Mouse (Mus musculus): ENCODE measurements at regions not wholly inside any gene's neighbourhood (a gene's known extent, or its start where the extent isn't known, plus 50 kb on each side); places are given as distances from the start of the nearest gene placed in this dataset.
"Not testable (repeated sequence)": the region's sequence is repeated elsewhere in the genome, so short reads cannot be mapped to it uniquely, and the experiment has no call there.

DNA sequence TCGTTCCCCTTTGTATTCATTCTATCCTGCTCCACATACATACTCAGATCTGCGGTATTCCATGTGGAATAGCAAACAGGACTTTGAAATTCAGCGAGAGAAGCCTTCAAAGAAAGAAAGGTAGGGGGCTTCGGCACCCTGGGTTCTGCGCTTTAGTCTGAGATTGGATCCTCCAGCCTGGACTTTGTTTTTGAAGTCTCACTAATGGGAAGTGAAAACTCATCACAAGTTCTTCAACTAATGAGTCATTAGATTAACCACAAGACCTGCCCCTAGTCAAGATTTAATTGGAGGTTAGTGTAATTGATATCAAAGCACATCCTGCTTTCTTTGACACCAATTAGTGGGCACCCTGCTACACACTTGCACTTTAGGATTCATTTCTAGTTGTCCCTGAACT is 492.5 kb upstream of the Zfp960 start:
- no peak for DNase-seq (ENCODE audit: low spot score)

DNA sequence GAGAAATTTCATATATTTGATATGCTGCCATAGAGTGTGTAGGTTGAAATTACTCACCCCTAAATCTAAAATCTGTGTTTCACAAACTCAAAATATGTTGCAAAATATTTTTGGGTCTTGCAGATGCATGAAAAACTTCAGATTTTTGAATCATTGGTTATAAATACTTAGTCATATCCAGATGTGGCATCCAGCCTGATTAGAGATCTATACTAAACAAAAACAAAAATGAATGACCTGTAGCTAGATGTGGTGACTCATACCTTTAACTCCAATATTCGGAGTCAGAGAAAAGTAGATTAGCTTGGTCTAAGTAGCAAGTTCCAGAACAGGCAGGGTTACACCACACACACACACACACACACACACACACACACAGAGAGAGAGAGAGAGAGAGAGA is 475.1 kb upstream of the Zfp960 start:
- DNase-seq (ENCODE audit: low spot score), result no peak

DNA sequence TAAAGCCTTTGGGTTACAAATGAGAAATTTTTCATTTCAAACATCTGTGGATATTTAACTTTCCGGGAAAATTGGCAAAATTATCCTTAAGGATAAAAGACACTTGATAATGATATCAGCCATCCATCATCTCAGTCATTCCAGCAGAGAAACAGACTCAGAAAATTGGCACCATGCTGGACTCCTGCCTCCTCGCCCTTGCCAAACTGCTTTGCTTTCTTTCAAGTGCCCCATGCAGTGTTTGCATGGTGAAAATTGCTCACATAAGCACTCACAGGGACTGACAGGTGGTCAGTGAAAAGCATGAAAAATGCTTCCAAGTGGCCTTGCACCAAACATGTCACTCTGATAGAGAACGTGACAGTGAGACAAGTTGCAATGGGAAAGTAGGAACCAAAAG is 464.2 kb upstream of the Zfp960 start:
- no peak for DNase-seq (ENCODE audit: low spot score)

DNA sequence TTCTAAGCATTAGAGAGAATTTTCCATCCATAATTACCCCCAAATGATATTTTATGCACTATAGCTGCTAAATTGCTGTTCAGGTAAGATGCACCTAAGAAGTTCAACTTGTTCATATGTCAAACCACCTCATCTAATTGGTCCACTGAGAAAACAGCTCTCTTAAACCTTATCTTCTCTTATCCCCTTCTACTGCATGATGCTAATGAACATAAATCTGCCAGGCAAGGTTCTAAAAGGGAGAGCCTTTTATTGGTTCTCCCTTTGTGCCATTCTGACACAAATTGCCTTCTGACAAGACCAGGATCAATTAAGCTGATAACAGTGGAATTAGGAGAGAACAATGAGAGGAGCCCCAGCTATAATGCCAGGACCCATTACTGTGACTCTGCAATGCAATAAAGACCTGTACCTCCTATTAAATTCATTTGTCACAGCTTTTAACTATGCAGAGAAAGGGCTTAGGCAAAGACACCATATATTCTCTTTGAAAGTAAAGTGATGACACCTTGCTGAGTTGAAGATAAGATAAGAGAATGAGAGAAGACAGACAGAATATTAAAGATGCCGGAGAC is 451.4 kb upstream of the Zfp960 start:
- DNase-seq (ENCODE audit: low spot score), result no peak

DNA sequence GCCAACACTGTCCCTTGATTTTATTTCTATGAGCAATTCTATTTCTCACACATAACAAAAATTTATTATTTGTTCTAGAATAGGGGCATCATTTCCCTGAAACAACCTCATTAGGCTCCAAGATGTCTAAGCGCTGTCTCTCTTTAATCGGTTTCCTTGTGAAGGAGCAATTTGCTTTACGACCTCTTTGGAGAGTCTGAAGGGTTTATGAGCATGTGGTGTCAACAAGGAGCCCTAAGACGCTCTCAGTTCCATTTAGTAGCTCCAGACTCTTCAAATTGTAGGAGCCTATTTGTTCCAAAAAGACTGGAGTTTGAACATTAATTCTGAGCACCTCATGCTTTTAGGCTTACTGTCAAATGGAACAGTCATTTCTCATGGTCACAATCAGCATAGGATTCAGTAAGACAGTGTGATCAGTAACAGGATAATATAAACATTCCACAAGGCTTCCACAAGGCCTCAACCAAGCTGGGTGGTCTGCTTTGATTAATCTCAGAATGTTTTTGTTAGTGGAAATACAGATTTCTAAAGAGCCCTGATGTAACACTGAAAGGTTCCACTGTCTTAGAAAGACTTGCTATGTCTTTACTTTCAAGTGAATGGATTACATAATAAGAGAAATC is 441.9 kb upstream of the Zfp960 start:
- no peak for DNase-seq (ENCODE audit: low spot score)

DNA sequence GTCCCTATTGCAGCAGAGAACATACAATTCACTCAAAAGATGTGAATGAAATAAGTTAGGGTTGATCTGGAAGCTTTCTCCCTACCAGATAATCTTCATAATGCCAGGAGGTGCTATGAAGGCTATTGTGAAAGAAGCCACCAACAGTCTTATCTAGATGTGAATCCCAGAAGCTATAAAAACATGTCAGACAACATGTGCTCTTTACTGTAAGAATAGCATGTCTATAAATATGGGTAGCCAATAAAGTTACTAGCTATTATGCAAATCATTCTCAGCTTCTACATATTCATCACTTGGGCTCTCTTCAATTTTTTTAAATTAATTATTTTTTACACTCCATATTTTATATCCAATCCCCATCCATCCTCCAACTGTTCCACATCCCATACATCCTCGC is 434.1 kb upstream of the Zfp960 start:
- DNase-seq (ENCODE audit: low spot score), result no peak

DNA sequence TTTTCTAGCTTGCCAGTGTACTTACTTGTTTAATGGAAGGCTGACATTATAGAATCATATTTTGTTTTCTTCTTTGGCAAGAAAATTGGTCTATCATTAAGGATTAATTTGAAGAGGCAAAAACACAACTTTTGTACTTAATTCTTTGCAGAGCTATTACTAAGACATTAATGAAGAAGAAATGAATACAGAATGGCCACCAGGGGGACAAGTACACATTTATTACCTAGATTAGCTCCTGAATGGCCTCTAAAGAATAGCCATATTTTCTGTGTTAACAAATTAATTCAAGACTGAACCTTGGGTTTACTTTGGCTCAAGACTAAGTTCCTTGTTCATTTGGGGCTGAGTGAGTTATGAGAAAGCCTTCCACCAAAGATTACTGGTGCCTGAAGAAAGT is 430.5 kb upstream of the Zfp960 start:
- DNase-seq (ENCODE audit: low spot score), result no peak

DNA sequence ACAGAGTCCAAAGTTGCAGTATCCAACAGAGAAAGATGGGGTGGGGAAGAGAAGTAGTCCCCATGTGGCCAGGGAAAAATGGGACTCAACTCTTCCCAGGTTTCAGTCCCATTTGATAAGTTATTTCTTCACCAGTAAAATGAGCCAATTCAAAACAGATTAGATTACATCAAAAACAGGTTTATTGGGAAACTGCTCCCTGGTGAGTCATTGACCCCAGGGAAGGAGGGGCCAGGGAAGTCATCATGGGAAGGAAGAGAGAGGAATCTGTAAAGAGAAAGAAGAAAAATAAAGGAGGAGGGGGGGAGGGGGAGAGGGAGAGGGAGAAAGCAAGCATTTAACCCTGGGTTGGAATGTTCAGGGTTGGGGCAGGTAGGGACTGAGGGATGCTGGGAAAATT is 426.4 kb upstream of the Zfp960 start:
- no peak for DNase-seq (ENCODE audit: low spot score)

DNA sequence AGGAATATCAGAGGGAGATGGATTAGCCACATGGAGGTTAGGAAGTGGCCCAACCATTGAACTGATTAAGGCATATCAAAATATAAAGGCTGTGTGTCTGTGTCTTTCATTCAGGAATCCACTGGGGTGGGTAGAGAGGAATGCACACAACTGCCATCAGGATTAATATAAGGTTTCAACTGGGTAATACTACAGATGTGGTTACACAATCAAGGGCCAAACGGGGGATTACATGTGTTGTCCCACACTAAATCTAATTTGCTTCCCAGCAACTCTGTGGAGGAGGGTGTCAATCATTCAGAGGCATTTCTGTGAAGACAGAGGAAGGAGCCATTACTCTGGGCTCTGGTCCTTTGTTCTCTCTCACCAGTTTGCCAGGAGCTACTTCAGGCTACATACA is 416.0 kb upstream of the Zfp960 start:
- no peak for DNase-seq (ENCODE audit: low spot score)

DNA sequence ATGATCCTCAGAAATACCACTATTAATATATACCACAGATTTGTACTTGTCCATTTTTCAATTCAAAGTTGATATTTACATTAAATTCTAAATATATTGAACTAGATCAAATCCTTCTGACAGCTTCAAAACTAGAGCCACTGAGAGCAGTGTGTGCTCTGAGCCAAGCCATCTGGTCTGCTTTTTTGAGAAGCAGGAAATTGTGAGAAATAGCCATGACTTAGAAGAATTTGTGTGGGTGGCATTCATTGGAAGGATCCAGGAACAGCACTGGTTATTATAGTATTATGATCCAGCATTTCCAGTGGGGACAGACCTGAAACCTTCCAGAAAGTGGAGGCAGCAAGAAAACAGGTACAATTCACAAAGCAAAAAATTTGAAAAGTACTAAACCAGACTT is 398.7 kb upstream of the Zfp960 start:
- no peak for DNase-seq (ENCODE audit: low spot score)

DNA sequence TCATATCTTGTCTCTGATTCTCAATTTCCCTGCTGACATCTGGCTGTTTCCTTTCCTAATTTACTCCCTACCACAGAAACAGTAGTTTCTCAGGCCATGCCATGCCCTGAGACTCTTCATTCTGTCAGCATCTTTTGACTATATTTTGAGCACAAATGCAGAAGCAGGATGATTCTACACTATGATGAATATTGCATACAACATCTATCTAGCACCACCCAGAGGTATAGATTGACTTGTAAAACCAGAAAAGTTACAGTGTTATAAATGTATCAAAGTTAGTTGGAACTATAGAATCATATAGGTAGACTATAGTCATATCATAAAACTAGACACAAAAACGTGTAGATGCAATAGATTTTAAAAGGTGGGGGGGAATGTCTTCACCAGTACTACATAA is 396.3 kb upstream of the Zfp960 start:
- no peak for DNase-seq (ENCODE audit: low spot score)

DNA sequence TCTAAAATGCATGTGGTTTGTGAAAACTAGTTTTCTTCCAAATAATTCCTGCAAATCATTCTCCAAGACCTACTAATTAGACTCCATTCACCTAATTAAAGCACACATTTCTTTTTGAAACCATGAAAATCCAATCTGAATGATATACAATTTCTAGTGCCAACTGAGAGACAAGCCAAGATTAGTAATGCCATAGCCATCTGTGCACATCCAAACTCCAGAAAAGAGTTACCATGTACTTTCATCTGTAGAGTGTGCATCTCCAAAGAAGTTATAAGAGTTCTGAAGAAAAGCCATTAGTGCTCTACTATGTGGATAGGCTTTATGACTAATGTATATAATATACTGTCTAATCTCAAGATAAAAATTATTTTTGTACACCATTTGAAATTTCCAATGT is 359.7 kb upstream of the Zfp960 start:
- DNase-seq (ENCODE audit: low spot score), result no peak

DNA sequence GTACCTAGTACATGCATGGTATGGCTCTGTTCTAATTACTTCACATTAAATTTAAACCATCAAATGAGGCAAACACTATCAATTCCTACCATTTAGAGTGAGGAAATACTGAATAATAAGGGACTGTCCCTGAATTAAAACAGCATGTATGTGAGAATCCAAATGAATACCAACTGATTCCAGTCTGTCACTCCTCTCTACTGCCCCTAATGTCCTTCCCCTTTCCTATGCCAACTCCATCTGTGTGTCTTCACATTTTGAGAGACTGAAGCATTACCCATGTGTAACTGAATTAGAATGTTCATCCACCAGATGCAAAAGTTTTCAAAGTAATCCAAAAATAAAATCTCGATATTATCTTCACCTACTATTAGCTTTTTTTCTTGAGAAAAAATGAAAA is 358.0 kb upstream of the Zfp960 start:
- DNase-seq (ENCODE audit: low spot score), result no peak

DNA sequence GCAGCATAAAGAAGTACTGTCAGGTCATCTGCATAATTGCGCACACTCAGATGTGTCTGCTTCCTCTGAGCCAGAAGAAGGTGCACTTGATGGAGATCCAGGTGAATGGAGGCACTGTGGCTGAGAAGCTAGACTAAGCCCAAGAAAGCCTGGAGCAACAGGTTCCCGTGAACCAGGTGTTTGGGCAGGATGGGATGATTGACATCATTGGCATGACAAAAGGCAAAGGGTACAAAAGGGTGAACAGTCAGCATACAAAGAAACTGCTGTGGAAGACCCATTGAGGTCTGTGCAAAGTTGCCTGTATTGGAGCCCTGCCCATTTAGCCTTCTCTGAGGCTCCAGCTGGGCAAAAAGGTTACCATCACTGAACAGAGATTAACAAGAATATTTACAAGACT is 337.0 kb upstream of the Zfp960 start:
- no peak for DNase-seq (ENCODE audit: low spot score)

DNA sequence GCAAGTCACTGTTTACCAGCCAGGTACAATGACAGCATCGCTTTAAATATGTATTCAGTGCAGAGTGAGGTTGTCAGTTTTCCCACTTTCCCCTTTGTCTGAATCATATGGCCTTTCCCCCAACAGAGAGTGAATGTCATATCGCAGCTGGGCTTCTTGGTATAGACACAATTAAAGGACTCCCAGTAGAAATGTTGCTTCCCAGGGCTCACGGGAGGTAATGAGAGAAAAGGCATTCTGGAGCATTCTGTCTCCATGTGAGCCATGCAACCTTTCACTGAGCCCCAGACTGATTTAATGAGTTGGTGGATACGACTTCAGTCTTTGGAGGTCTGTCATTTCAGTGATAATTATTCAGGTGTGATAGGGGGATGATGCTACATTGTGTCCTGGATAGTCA is 310.8 kb upstream of the Zfp960 start:
- no peak for DNase-seq (ENCODE audit: low spot score)

DNA sequence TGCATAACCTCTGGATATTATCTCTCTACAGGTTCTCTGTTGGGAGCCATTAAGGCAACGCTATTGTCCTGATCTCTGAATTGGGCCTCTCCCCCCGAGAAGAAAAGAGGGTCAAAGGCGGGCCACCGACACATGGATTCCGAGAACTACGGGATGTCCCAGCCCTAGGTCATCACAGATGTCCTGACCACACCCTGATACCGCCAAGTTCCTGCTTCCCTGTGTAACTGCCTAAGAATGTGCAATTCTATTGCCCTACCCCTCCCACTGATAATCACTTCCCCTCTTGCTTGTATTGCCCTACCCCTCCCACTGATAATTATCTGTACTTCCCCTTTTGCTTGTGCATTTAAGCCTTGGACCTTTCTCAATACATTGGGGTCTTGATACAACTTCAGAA is 293.3 kb upstream of the Zfp960 start:
- not testable (repeated sequence) for DNase-seq (ENCODE audit: low spot score)

DNA sequence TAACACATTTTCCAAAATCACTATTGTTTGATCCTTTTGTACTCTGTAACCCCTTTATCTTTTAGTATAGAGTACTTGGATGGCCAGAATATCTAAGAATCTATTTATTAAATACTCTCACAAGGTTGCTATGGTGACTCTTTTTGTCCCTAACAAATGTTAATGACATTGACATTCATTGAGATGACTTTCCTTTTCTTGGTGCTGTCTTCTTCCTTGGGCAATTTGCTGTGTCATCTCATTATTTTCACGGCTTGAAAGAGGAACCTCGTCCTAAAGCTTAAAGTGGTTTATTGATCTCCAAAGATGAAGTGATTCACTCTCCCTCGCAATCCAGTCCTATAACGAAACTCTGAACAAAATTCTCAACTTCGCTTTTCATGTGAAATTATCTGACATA is 265.6 kb upstream of the Zfp960 start:
- no peak for DNase-seq (ENCODE audit: low spot score)

DNA sequence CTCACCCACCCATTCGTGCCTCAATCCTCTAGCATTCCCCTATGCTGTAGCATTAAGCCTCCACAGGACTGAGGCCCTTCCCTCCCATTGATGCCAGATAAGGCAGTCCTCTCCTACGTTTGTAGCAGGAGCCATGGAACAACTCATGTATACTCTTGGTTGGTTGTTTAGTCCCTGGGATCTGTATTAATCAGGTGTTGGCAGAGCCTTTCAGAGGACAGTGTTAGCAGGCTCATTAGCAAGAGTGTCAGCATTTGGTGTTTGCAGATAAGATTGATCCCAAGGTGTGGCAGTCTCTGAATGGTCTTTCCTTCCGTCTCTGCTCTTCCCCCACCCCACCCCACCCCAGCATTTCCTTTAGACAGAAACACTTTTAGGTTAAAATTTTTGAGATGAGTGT is 258.9 kb upstream of the Zfp960 start:
- DNase-seq (ENCODE audit: low spot score), result no peak

DNA sequence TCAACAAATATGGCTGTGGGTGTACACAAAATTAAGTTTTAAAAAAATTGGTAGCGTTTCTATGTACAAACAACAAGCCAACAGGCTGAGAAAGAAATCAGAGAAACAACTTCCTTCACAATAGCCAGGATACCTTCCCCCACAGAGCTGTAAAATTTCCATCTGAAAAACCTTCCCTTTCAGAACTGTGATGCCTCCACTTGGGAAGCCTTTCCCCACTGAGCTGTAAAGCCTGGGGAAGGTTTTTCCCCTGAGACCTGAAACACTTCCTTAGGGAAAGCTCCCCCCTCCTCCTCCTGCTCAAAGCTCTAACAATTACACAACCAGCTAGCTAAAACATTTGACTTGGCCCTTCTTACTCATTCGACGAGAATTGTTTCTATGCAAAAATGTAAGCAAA is 245.5 kb upstream of the Zfp960 start:
- no peak for DNase-seq (ENCODE audit: low spot score)

DNA sequence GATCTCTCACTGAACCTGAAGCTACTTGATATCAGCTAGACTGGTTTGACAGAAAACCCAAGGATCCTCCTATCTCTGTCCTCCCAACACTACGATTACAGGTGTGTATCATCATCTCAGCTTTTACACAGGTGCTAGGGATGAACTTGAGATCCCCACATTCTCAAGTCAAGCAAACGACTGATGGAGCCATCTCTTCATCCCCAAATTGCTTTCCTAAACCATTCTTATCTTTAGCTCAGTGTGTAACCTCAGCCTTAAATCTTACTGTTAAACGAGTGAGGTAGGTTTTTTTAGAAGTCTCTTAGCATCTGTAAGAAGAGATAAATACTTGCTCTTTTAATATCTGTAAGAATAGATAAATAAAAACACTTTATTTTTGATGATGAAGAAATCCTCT is 242.2 kb upstream of the Zfp960 start:
- DNase-seq (ENCODE audit: low spot score), result no peak

DNA sequence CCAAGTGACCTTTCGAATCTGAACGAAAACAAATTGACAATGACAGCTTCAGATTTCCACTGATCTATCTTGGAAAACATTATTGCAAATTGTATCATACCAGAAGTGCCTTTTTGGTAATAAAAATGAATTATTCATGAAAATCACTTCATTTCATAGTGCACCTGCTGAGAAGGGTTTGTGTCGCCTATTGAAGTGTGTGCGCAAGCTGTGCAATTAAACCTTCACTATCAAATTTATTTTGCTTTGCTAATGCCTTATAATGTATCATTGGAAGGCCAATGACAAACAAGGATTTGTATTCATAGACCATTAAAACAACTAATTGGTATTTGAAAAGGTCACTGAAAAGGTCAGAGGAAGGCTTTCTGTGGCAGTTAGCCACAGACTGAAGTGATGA is 224.8 kb upstream of the Zfp960 start:
- no peak for DNase-seq (ENCODE audit: low spot score)

DNA sequence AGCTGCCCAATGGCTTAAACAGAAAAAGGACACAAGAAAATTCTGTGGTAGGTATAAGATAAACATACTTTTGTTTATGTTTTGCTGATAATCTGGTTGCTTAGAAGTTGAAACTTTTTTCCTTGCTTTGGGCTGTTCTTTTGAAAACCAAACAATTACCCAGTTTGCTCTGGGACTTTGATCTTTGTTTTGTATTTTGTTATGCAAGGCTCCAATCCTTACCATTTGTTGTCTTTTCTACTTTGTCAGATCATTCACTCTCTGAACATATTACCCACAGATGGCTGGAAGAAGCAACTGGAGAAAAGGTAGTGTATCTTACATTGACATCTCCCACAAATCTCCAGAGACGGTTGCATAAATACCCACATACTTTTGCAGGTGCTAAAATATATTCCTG is 203.1 kb upstream of the Zfp960 start:
- DNase-seq (ENCODE audit: low spot score), result no peak

DNA sequence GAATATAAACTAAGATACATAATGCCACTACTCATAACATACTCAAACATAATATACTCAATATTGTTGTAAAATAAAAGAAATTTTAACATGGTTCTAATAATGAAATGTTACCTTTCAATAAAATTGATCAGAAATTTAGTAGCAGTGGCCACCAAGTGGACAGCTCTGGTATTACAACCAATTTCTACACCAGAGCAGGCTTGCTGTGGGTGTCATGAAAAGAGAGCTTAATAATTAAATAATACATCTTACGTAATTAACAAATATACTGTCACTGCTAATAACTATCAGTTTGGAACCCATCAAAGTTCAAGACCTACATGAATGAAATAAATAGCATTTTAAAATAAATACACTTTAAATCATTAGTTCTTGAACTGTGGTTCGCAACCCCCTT is 163.1 kb upstream of the Zfp960 start:
- peak; percentile 43 for DNase-seq (ENCODE audit: low spot score)

DNA sequence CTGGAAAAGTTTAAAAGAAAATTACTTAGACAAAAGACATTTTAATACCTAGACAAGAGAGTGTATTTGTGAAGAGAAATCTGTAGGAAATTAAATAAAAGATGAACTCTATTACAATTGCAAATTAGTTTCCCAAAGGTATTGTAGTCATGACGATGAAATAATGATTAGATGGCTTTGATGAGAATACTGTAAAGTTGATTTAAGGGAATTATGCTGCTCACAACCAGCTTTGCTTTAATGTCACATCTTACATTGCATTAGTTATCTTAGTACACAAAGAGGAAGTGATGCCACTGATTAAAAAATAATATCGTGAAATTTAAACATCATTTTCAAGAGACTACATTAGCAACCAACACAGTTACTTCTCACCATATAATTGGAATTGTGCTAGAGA is 145.7 kb upstream of the Zfp960 start:
- DNase-seq (ENCODE audit: low spot score), result no peak

Data from gastrocnemius, adult 18-20 months (tissue).